Mouse (Mus musculus): ENCODE results near the gene Thrb. TPM values are rescaled to one million over a fixed set of nuclear protein-coding genes. Genes with fewer than 3 reads are reported as not detected.

Gene Thrb
- polyA plus RNA-seq, 1 experiment from 2014 or later, result 2.9 TPM

DNA sequence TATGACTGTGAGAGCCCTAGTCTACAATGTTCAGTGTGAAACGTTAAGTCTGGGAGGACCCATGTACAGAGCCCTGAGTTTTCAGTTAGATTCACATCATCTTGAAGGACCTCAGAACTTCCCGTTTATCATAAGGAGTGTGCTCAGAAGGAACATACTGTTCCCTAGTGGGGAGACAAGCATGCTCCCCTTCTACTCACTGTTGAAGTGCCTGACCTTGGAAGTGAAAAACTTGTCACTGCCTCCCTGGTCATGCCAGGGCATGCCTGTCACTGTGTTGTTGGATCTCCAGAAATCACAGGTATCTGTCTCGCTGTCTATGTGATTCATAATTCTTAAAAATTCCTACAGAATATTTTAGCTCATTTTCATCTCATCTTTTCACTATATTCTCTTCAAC, 323.3 kb downstream of the Thrb start:
- H3K27ac ChIP-seq, result no peak overlapping the region
- no peak for ATAC-seq (replicated peaks; ENCODE audit: low FRiP score)
- no peaks in the 10 kb centered on the region for H3K9me3 ChIP-seq (replicated peaks)

DNA sequence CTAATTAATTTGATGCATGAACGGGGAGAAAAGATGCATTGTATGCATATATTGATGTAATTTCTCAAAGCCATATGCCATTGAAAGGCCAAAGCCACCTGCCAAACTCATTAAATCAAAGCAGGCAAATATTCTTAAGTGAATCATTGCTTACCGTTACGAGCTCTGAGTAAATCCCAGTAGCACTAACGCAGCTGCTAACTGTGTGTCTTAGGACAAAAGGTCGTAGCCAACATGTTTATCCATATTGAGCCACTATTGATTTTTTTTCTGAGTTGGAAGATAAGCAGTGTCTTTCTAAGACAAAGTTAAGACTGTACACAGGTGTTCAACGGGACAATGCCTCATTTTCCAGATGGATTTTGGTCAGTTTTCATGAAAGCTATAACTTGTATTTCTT, 323.8 kb downstream of the Thrb start:
- Histone ChIP-seq H3K27ac (no peak overlapping the region), H3K9me3 (replicated peaks) (no peaks in the 10 kb centered on the region), H3K4me3 (replicated peaks) (no peak overlapping the region), H3K27me3 (no peaks in the 10 kb centered on the region), H3K4me1 (no peaks in the 10 kb centered on the region), H3K9ac (no peak overlapping the region), H3K36me3 (no peaks in the 10 kb centered on the region), H3K4me2 (no peak overlapping the region)
- no peak for ATAC-seq (replicated peaks; ENCODE audit: low FRiP score)
- WGBS, result 72% methylated on average over 6 of the region's 6 CpGs

More for the DNA sequence above, 323.3 kb downstream of the Thrb start:
- H3K9ac ChIP-seq, result no peak overlapping the region
- no peaks in the 10 kb centered on the region for H3K27me3 ChIP-seq
- no peak overlapping the region for H3K4me3 ChIP-seq (replicated peaks)
- H3K4me2 ChIP-seq, result no peak overlapping the region
- 77% methylated on average over 3 of the region's 3 CpGs for WGBS
- H3K36me3 ChIP-seq, result no peaks in the 10 kb centered on the region
- H3K4me1 ChIP-seq, result no peaks in the 10 kb centered on the region

DNA sequence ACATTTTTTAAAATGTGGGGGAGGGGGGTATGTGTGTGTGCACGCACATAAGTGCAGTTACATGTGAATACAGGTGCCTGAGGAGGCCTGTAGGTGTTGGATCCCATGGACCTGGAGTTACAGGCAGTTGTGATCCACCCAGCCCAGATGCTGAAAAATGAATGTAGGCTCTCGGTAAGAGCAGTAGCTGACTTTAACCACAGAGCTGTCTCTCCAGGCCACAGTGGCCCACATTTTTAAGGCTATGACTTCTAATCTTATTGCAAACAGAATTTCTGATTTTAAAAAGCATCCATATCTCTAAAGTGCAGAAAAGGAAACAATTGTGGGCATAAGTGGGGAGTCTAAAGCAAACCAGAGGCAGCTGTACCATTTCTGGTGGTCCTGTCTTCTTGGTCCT, 328.5 kb downstream of the Thrb start:
- no peaks in the 10 kb centered on the region for H3K27me3 ChIP-seq
- no peak overlapping the region for H3K4me3 ChIP-seq (replicated peaks)
- no peak for ATAC-seq (replicated peaks; ENCODE audit: low FRiP score)
- no peaks in the 10 kb centered on the region for H3K9me3 ChIP-seq (replicated peaks)
- H3K27ac ChIP-seq, result no peak overlapping the region
- H3K36me3 ChIP-seq, result no peaks in the 10 kb centered on the region
- WGBS, result 85% methylated on average over 2 of the region's 2 CpGs
- no peak overlapping the region for H3K9ac ChIP-seq
- no peaks in the 10 kb centered on the region for H3K4me1 ChIP-seq
- H3K4me2 ChIP-seq, result no peak overlapping the region

DNA sequence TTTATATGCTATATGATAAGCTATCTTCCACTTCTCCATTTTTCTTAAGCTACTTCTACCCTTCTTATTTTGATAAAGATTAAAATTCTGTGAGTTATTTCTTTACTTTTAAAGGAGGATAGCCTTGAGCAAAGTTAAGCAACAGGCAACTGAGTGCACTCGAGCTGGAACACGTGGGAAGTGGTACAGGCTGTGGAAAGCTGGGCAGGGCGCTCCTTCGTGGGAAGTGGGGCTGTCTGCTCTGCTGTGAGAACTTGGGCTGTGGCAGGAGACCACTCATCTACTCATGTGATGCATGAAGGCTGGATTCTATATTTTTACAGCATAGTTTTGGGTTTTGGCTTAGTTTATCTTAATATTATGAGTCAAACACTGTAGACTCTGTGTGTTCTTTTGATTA, 329.1 kb downstream of the Thrb start:
- ATAC-seq (replicated peaks; ENCODE audit: low FRiP score), result no peak
- Histone ChIP-seq H3K9me3 (replicated peaks) (no peaks in the 10 kb centered on the region), H3K4me3 (replicated peaks) (no peak overlapping the region), H3K4me1 (no peaks in the 10 kb centered on the region), H3K36me3 (no peaks in the 10 kb centered on the region), H3K27me3 (no peaks in the 10 kb centered on the region), H3K9ac (no peak overlapping the region), H3K27ac (no peak overlapping the region), H3K4me2 (no peak overlapping the region)
- WGBS, result 65% methylated on average over 4 of the region's 4 CpGs

- Histone ChIP-seq H3K4me1 (no peaks in the 10 kb centered on the region), H3K27ac (no peak overlapping the region), H3K27me3 (no peaks in the 10 kb centered on the region), H3K36me3 (no peaks in the 10 kb centered on the region), H3K9me3 (replicated peaks) (no peaks in the 10 kb centered on the region), H3K4me3 (replicated peaks) (no peak overlapping the region), H3K4me2 (no peak overlapping the region), H3K9ac (no peak overlapping the region)
- WGBS, result 81% methylated on average over 2 of the region's 2 CpGs
- ATAC-seq (replicated peaks; ENCODE audit: low FRiP score), result no peak
Measured at GRCm38 (mm10) chr14:17990186-17990585, 330.1 kb downstream of the Thrb start.

- H3K27ac ChIP-seq, result no peak overlapping the region
- WGBS, result 41% methylated on average over 2 of the region's 2 CpGs
Measured at GRCm38 (mm10) chr14:18001886-18002285, 341.8 kb downstream of the Thrb start.

DNA sequence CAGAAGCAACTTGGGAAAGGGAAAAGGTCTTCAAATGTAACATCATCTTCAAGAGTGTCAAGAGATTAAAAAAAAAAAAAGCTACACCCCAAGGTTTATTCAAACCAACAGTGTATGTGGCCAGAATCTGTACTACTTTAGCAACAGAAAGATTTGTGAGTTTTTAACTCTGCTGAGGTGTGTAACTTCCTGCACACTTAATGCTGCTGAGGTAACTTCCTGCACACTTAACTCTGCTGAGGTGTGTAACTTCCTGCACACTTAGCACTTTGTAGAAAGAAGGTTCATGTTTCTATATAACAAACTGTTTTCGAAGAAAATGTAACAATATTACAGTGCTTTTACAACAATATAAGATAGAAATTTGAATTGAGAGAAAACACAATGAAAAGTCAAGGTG, 343.6 kb downstream of the Thrb start:
- Histone ChIP-seq H3K27ac (no peak overlapping the region), H3K9me3 (replicated peaks) (no peaks in the 10 kb centered on the region), H3K4me2 (no peak overlapping the region), H3K36me3 (no peaks in the 10 kb centered on the region), H3K9ac (no peak overlapping the region), H3K4me3 (replicated peaks) (no peak overlapping the region), H3K4me1 (no peaks in the 10 kb centered on the region), H3K27me3 (no peaks in the 10 kb centered on the region)
- ATAC-seq (replicated peaks; ENCODE audit: low FRiP score), result no peak
- 88% methylated on average over 1 of the region's 1 CpGs for WGBS

More at GRCm38 (mm10) chr14:18001886-18002285, 341.8 kb downstream of the Thrb start:
- H3K36me3 ChIP-seq, result no peaks in the 10 kb centered on the region
- no peaks in the 10 kb centered on the region for H3K27me3 ChIP-seq
- no peak overlapping the region for H3K4me2 ChIP-seq
- ATAC-seq (replicated peaks; ENCODE audit: low FRiP score), result no peak
- no peak overlapping the region for H3K4me3 ChIP-seq (replicated peaks)
- no peak overlapping the region for H3K9ac ChIP-seq
- H3K4me1 ChIP-seq, result no peaks in the 10 kb centered on the region
- H3K9me3 ChIP-seq (replicated peaks), result no peaks in the 10 kb centered on the region

DNA sequence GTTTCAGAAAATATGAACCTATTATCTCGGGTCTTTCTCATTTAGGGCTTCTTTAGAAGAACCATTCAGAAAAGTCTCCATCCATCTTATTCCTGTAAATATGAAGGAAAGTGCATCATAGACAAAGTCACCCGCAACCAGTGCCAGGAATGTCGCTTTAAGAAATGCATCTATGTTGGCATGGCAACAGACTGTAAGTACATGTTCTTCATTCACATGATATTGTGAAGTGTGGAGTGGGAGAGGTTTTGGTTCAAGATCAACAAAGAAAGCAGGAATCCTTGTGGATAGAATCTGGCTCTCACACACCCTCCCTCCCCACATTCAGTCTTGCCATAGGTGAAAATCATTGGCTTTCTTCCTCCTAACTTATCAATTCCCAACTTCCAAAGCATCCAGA, 348.5 kb downstream of the Thrb start:
- Histone ChIP-seq H3K4me2 (no peak overlapping the region), H3K36me3 (no peaks in the 10 kb centered on the region), H3K9ac (no peak overlapping the region), H3K9me3 (replicated peaks) (no peaks in the 10 kb centered on the region), H3K27ac (no peak overlapping the region), H3K27me3 (no peaks in the 10 kb centered on the region), H3K4me1 (no peaks in the 10 kb centered on the region), H3K4me3 (replicated peaks) (no peak overlapping the region)
- ATAC-seq (replicated peaks; ENCODE audit: low FRiP score), result no peak
- 89% methylated on average over 3 of the region's 3 CpGs for WGBS

GRCm38 (mm10) chr14:18016604-18017003, 356.5 kb downstream of the Thrb start:
- Histone ChIP-seq H3K4me2 (no peak overlapping the region), H3K27ac (no peak overlapping the region), H3K9me3 (replicated peaks) (no peaks in the 10 kb centered on the region), H3K4me3 (replicated peaks) (no peak overlapping the region), H3K27me3 (no peaks in the 10 kb centered on the region), H3K36me3 (no peaks in the 10 kb centered on the region), H3K9ac (no peak overlapping the region), H3K4me1 (no peaks in the 10 kb centered on the region)
- 83% methylated on average over 5 of the region's 5 CpGs for WGBS
- ATAC-seq (replicated peaks; ENCODE audit: low FRiP score), result no peak

GRCm38 (mm10) chr14:18020128-18020527, 360.1 kb downstream of the Thrb start:
- WGBS, result 84% methylated on average over 4 of the region's 4 CpGs
- Histone ChIP-seq H3K27me3 (no peaks in the 10 kb centered on the region), H3K27ac (no peak overlapping the region), H3K9ac (no peak overlapping the region), H3K4me3 (replicated peaks) (no peak overlapping the region), H3K4me2 (no peak overlapping the region), H3K4me1 (no peaks in the 10 kb centered on the region), H3K9me3 (replicated peaks) (no peaks in the 10 kb centered on the region), H3K36me3 (no peaks in the 10 kb centered on the region)
- ATAC-seq (replicated peaks; ENCODE audit: low FRiP score), result no peak

GRCm38 (mm10) chr14:18020636-18021035, 360.6 kb downstream of the Thrb start:
- no peak for ATAC-seq (replicated peaks; ENCODE audit: low FRiP score)
- Histone ChIP-seq H3K4me1 (no peaks in the 10 kb centered on the region), H3K27ac (no peak overlapping the region), H3K9me3 (replicated peaks) (no peaks in the 10 kb centered on the region), H3K9ac (no peak overlapping the region), H3K4me2 (no peak overlapping the region), H3K27me3 (no peaks in the 10 kb centered on the region), H3K36me3 (no peaks in the 10 kb centered on the region), H3K4me3 (replicated peaks) (no peak overlapping the region)
- WGBS, result 89% methylated on average over 3 of the region's 3 CpGs

DNA sequence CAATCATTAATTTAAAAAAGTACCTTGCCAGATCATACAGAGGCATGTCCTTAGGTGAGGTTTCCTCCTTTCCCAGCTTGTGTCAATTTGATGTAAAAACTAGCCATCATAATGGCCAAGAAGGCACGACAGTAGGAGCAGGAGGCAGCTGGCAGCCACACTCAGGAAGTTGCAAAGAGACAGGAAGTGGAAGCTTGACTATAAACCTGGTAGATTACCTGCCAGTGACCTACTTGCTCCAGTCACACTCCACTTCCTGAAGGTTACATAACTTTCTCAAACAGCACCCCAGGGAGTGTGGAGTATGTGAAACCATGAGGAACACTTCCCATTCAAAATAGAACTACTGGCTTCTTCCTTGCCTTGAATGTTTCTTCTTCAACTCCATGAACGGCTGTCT, 361.7 kb downstream of the Thrb start:
- H3K9me3 ChIP-seq (replicated peaks), result no peaks in the 10 kb centered on the region
- no peak for ATAC-seq (replicated peaks; ENCODE audit: low FRiP score)
- H3K4me3 ChIP-seq (replicated peaks), result no peak overlapping the region
- H3K27me3 ChIP-seq, result no peaks in the 10 kb centered on the region
- no peak overlapping the region for H3K9ac ChIP-seq
- 65% methylated on average over 2 of the region's 2 CpGs for WGBS
- H3K27ac ChIP-seq, result no peak overlapping the region
- no peaks in the 10 kb centered on the region for H3K4me1 ChIP-seq
- no peaks in the 10 kb centered on the region for H3K36me3 ChIP-seq
- H3K4me2 ChIP-seq, result no peak overlapping the region

GRCm38 (mm10) chr14:18022351-18022750, 362.3 kb downstream of the Thrb start:
- no peaks in the 10 kb centered on the region for H3K27me3 ChIP-seq
- H3K4me1 ChIP-seq, result no peaks in the 10 kb centered on the region
- no peak overlapping the region for H3K4me3 ChIP-seq (replicated peaks)
- H3K9ac ChIP-seq, result no peak overlapping the region
- no peaks in the 10 kb centered on the region for H3K9me3 ChIP-seq (replicated peaks)
- no peak for ATAC-seq (replicated peaks; ENCODE audit: low FRiP score)
- H3K27ac ChIP-seq, result no peak overlapping the region
- H3K4me2 ChIP-seq, result no peak overlapping the region
- no peaks in the 10 kb centered on the region for H3K36me3 ChIP-seq
